Mouse (Mus musculus) retina, postnatal 7 days (tissue): ENCODE data around the gene Chn2.

ENCODE experiments used
- DNase-seq: peaks from one replicate; pipeline ENCODE4 v3.0.0-alpha.2; 2012; ENCODE audit warnings: low read depth, low spot score

The Chn2 gene

GRCm38 (mm10) chr6:54197821-54198412 is 158.6 kb downstream of the Chn2 start:
- no peak for DNase-seq

GRCm38 (mm10) chr6:54199516-54199915 is 160.2 kb downstream of the Chn2 start:
- no peak for DNase-seq

- DNase-seq = no peak
Measured at GRCm38 (mm10) chr6:54200031-54200722, 160.8 kb downstream of the Chn2 start.

- DNase-seq = no peak
Measured at GRCm38 (mm10) chr6:54202311-54203020, 163.1 kb downstream of the Chn2 start.

GRCm38 (mm10) chr6:54203316-54203715 is 164.0 kb downstream of the Chn2 start:
- DNase-seq = no peak

GRCm38 (mm10) chr6:54203926-54204325 is 164.6 kb downstream of the Chn2 start:
- no peak for DNase-seq

GRCm38 (mm10) chr6:54204931-54205330 is 165.6 kb downstream of the Chn2 start:
- DNase-seq = no peak

- DNase-seq = no peak
Measured at GRCm38 (mm10) chr6:54205471-54205870, 166.1 kb downstream of the Chn2 start.

- no peak for DNase-seq
Measured at GRCm38 (mm10) chr6:54206221-54206738, 166.9 kb downstream of the Chn2 start.

GRCm38 (mm10) chr6:54208786-54209185 is 169.4 kb downstream of the Chn2 start:
- no peak for DNase-seq

- no peak for DNase-seq
Measured at GRCm38 (mm10) chr6:54210971-54211370, 171.6 kb downstream of the Chn2 start.

- no peak for DNase-seq
Measured at GRCm38 (mm10) chr6:54211939-54212338, 172.6 kb downstream of the Chn2 start.

GRCm38 (mm10) chr6:54213743-54214142 is 174.4 kb downstream of the Chn2 start:
- DNase-seq = no peak

- DNase-seq = no peak
Measured at GRCm38 (mm10) chr6:54215636-54216035, 176.3 kb downstream of the Chn2 start.

GRCm38 (mm10) chr6:54216512-54216911 is 177.2 kb downstream of the Chn2 start:
- DNase-seq = no peak

- no peak for DNase-seq
Measured at GRCm38 (mm10) chr6:54220124-54220523, 180.8 kb downstream of the Chn2 start.

GRCm38 (mm10) chr6:54223529-54223928 is 184.2 kb downstream of the Chn2 start:
- no peak for DNase-seq

GRCm38 (mm10) chr6:54224325-54224724 is 185.0 kb downstream of the Chn2 start:
- no peak for DNase-seq

- no peak for DNase-seq
Measured at GRCm38 (mm10) chr6:54225327-54225726, 186.0 kb downstream of the Chn2 start.

- no peak for DNase-seq
Measured at GRCm38 (mm10) chr6:54227061-54227460, 187.7 kb downstream of the Chn2 start.

GRCm38 (mm10) chr6:54228421-54228820 is 189.1 kb downstream of the Chn2 start:
- no peak for DNase-seq

- DNase-seq = peak; percentile 61
Measured at GRCm38 (mm10) chr6:54228874-54229273, 189.5 kb downstream of the Chn2 start.
